9 mouse cellular contexts compared by ENCODE assay signal in genomic region chr8:47689704-47690326, GRCm38 (mm10). TPM values are rescaled to one million over a fixed set of nuclear protein-coding genes. Genes with fewer than 3 reads are reported as not detected.
A peak's percentile ranks its signal among the peaks of the same experiment; 100 is the strongest.
DNase-seq lines count a peak whose midpoint lies in the region; ATAC-seq lines count a peak whose summit lies in the region.
"Had no signal": no experiment of that assay in that cellular context is flagged by ENCODE, and none has a peak within 500 bp of the region (broad histone marks: within the 10 kb centered on the region; RNA-seq: fewer than 3 reads in every experiment).

No protein-coding gene starts in this region.

- intact Hi-C loops in left cerebral cortex, postnatal 25 days (cut with DNase I) = loop anchor here (5.0 kb wide), 2 partner anchors 138 to 158 kb away; partner anchors contain the start of genes Rwdd4a and Trappc11

- H3K9me3 ChIP-seq in heart, embryonic 15.5 days (replicated peaks) = no peaks in the 10 kb centered on the region
- no peaks in the 10 kb centered on the region for H3K9me3 ChIP-seq in liver, embryonic 11.5 days (ENCODE audit: control insufficient read depth, low read length)

- H3K4me2 ChIP-seq in heart, embryonic 15.5 days = no peak overlapping the region
- H3K4me2 ChIP-seq in liver, embryonic 11.5 days = no peak overlapping the region; the same call in 1 of the 2 replicates

- H3K27me3 ChIP-seq in heart, embryonic 15.5 days = no peaks in the 10 kb centered on the region
- no peaks in the 10 kb centered on the region for H3K27me3 ChIP-seq in liver, embryonic 11.5 days (replicated peaks; ENCODE audit: control insufficient read depth, insufficient read depth, low read length)
- no peaks in the 10 kb centered on the region; the same call in 1 of the 2 replicates for H3K27me3 ChIP-seq in splenic B cell, adult 2 months (ENCODE audit: control insufficient read depth, insufficient read depth, low read length, poor library complexity, severe bottlenecking)

- whole genome bisulfite sequencing in heart, embryonic 15.5 days = 64% methylated on average over 12 of the region's 12 CpGs
- 50% methylated on average over 12 of the region's 12 CpGs for WGBS in liver, embryonic 11.5 days

- no peak overlapping the region for H3K4me3 ChIP-seq in heart, embryonic 15.5 days
- no peak overlapping the region for H3K4me3 ChIP-seq in liver, embryonic 11.5 days (ENCODE audit: low read depth, low read length)

- no peak for DNase-seq in heart, adult 9 months (ENCODE audit: low spot score in 2 of 2)
- peak; percentile 58 to 63 for DNase-seq in B cell, adult 2 months
- DNase-seq in c-Kit-positive CD71-negative TER-119-negative erythroid progenitor cells, embryonic 14.5 days (ENCODE audit: low read depth) = peak; percentile 61
- no peak for DNase-seq in liver, embryonic 11.5 days (ENCODE audit: low spot score)
- DNase-seq in splenic B cell, adult 2 months (ENCODE audit: low read depth, low spot score) = peak; percentile 69
- no peak for DNase-seq in right cerebral cortex, postnatal 36 days (ENCODE audit: low spot score in 2 of 2)
- no peak for DNase-seq in left cerebral cortex, postnatal 25 days (ENCODE audit: low spot score in 2 of 2)

- no peaks in the 10 kb centered on the region for H3K36me3 ChIP-seq in heart, embryonic 15.5 days
- H3K36me3 ChIP-seq in liver, embryonic 11.5 days (ENCODE audit: control insufficient read depth, insufficient read depth, low read length) = no peaks in the 10 kb centered on the region
- H3K36me3 ChIP-seq in splenic B cell, adult 2 months (ENCODE audit: control insufficient read depth, insufficient read depth, low read length, poor library complexity, severe bottlenecking) = no peaks in the 10 kb centered on the region
- H3K36me3 ChIP-seq: limb, embryonic 12.5 days had no signal

- H3K4me1 ChIP-seq in heart, embryonic 15.5 days (replicated peaks) = no peaks in the 10 kb centered on the region
- no peaks in the 10 kb centered on the region for H3K4me1 ChIP-seq in liver, embryonic 11.5 days (replicated peaks; ENCODE audit: control insufficient read depth, insufficient read depth, low read length)

- 0 out of 2 replicates have a peak, but pooled peaks have one; percentile 27 for ATAC-seq in heart, embryonic 15.5 days (replicated peaks; ENCODE audit: insufficient number of reproducible peaks, insufficient read depth, low FRiP score, low read depth)
- ATAC-seq in liver, embryonic 11.5 days (replicated peaks; ENCODE audit: low FRiP score) = peak; percentile 43; the same call in 1 of the 2 replicates

- H3K9ac ChIP-seq in heart, embryonic 15.5 days = no peak overlapping the region
- no peak overlapping the region for H3K9ac ChIP-seq in liver, embryonic 11.5 days (ENCODE audit: low read depth, low read length)

- H3K27ac ChIP-seq in heart, embryonic 15.5 days = no peak overlapping the region
- H3K27ac ChIP-seq in liver, embryonic 11.5 days (ENCODE audit: low read depth, low read length) = no peak overlapping the region
- H3K27ac ChIP-seq: limb, embryonic 12.5 days had no signal

RNA-seq across cellular contexts. Expression of gene Ing2, which starts 14.5 kb away (rescaled TPM):
- 6.4 and 7.1 TPM in 2 replicates for polyA plus RNA-seq in heart, embryonic 15.5 days (2015; fragmentation: Nextera tagmentation; extraction: Ambion mirVana)
- polyA plus RNA-seq in liver, embryonic 11.5 days (2014; fragmentation: Nextera tagmentation; extraction: Ambion mirVana) = 10.8 and 12.6 TPM in 2 replicates
- total RNA-seq in left cerebral cortex, postnatal 25 days (2021) = 10 to 100 TPM; 48.9 to 52.6 TPM

RNA-seq across cellular contexts. Expression of gene Cdkn2aip, which starts 23.9 kb away (rescaled TPM):
- 14.1 and 15.9 TPM in 2 replicates for polyA plus RNA-seq in heart, embryonic 15.5 days (2015; fragmentation: Nextera tagmentation; extraction: Ambion mirVana)
- 22.2 and 27.9 TPM in 2 replicates for polyA plus RNA-seq in liver, embryonic 11.5 days (2014; fragmentation: Nextera tagmentation; extraction: Ambion mirVana)
- 10 to 100 TPM; 16.8 to 17.4 TPM for total RNA-seq in left cerebral cortex, postnatal 25 days (2021)

Comparison
In these comparisons a context has a peak if more than half of its experiments do, and no peak if none do; other contexts are left out.
1. DNase-seq: peak in B cell, adult 2 months (2 of 2), c-Kit-positive CD71-negative TER-119-negative erythroid progenitor cells, embryonic 14.5 days (single experiment) and splenic B cell, adult 2 months (single experiment); none in heart, adult 9 months (0 of 2), liver, embryonic 11.5 days (single experiment), right cerebral cortex, postnatal 36 days (0 of 2) and left cerebral cortex, postnatal 25 days (0 of 2).